Mouse (Mus musculus) left cerebral cortex, postnatal 4 days (tissue): ENCODE data around the gene Stxbp2. TPM values are rescaled to one million over a fixed set of nuclear protein-coding genes. Genes with fewer than 3 reads are reported as not detected.
"Not testable (repeated sequence)": the region's sequence is repeated elsewhere in the genome, so short reads cannot be mapped to it uniquely, and the experiment has no call there.

Source experiments
- DNase-seq: peaks from one replicate; pipeline ENCODE4 v3.0.0-alpha.2; 2022
- intact Hi-C: fragments of 180-260 bp; cut with DNase I; formaldehyde crosslinking; loops from one replicate; pipeline ENCODE4 v1.15.1; 2025
- total RNA-seq, 2 experiments: library from RNA; stranded (reverse); gene quantifications; 2 replicates each; pipeline ENCODE4 v1.2.3; 2021

The Stxbp2 gene
- total RNA-seq, result 10 to 100 TPM; 73.8 to 78.1 TPM

DNA sequence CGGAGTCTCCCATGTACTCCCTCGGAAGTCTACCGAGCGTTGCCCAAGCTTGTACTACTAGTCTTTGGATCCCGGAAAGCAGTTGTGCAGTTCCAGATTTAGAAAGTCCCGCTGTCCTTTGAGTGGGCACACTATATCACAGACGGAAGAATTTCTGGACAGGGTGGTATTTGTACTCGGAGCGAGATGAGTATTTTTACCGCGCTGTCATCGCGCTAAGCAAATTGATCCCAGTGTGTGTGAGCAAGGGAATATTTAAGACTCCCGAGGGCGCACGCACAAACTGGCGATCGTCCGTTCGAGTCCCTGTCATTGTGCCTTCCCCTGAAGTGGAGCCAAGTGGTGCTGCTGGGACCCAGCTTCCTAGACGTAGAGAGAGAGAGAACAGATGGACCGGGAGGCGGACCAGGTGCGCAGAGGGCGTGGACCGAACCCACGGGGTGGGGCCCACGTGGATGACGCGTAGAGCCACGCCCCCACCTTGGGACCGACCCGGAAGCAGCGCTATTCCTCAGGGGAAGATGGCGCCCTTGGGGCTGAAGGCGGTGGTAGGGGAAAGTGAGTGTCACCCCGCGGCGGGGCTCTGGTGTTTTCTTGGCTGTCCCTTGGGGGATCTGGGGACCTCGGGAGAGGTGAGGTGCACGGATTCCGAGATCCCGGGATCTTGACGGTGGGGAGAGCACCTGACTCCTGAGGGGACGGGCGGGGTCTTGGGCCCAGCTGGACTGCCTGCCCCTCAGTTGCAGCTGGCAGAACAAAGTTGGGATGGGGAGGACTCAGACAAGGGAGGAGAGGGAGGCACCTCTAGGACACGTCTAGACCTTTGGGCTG, at the start of gene Stxbp2:
Gene Stxbp2 (plus strand): TSS at position 309 of the 831 bp plus-strand sequence.
- intact Hi-C loops, result no loop called here
- DNase-seq, result peak; percentile 30

DNA sequence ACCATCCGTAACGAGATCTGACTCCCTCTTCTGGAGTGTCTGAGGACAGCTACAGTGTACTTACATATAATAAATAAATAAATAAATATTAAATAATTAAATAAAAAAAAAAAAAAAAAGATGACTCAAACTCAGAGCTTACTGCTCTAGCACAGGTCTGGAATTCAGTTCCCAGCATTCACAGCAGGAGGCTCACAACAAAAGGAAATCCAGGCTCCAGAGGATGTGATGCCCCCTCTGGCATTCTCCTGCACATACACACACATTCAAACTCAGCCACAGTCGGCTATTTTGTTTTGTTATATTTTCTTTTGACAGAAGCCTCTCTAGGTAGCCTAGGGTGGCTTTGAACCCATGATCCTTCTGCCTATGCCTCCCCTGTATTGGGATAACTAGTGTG, 48.8 kb upstream of the Stxbp2 start:
- intact Hi-C loops, DNase-seq: not testable (repeated sequence)

DNA sequence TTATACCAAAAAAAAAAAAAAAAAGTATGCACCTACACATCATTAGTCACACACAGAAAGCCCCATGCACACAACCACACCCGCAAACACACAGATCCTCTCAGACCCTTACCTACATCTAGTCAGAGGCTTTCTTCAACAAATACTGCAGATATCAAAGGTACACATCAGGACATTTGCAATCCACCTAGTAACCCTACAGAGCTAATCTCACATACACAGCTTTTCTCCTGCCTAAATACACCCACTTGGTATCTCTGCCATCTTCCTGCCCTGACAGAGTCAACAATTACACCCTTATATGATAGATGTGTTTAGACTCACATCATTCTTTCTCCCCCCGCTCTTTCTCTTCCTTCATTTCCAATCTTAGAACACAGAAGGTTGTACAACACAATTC, 44.3 kb upstream of the Stxbp2 start:
- intact Hi-C loops, result no loop called here
- no peak for DNase-seq

DNA sequence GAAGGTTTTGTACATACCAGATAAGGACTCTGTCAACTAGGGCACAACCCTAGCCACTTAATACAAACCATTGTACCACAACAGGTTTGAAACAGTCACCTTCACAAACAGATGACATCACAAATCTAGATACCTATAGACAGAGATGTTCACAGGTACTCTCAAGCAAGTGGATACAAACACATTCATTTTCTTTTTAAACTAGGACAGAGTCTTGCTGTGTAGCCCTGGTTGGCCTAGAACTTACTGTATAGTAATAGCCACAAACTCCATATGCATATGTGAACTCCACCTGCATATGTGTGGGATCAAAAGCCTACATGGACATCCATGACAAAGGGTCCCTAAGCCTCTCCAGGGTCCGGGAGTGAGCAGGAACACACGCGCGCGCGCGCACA, 43.8 kb upstream of the Stxbp2 start, which contains the start of gene Camsap3:
Gene Camsap3 (plus strand): TSS at position 301 of the 398 bp plus-strand sequence.
- intact Hi-C loops, result no loop called here
- no peak for DNase-seq

DNA sequence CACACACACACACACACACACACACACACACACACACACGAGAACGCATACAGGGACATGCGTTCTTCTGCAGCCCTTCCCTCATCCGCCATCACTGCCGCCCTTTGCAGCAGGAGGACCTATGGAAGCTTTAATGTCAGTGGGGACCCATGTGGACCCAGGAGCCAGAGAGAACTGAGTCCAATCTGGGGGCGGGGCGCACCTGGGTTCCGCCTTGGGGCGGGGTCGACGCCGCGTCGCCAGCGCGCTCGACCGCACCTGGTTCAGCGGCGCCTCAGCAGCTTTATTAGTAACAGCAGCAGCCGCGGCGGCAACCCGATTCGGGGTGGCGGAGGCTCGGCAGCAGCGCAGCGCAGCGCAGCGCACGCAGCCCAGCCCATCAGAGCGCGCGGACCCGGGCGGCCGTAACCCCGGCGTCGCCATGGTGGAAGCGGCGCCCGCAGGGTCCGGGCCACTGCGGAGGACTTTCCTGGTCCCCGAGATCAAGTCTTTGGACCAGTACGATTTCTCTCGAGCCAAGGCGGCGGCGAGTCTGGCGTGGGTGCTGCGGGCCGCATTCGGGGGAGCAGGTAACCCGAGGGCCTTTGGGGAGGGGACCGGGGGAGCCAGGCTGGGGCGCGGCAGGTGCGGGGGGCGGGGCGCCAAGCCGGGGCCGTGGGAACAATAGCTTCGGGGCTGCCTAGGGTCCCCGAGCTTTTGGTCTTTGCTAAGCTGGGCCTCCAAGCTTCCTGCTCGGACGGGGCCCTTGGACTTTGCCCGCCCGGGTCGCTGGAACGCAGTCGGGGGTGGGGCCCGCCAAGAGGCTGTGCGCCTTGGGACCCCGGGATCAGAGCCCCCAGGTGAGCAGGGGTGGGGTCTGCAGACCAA, 43.1 kb upstream of the Stxbp2 start:
- peak; percentile 69 for DNase-seq
- intact Hi-C loops, result no loop called here

DNA sequence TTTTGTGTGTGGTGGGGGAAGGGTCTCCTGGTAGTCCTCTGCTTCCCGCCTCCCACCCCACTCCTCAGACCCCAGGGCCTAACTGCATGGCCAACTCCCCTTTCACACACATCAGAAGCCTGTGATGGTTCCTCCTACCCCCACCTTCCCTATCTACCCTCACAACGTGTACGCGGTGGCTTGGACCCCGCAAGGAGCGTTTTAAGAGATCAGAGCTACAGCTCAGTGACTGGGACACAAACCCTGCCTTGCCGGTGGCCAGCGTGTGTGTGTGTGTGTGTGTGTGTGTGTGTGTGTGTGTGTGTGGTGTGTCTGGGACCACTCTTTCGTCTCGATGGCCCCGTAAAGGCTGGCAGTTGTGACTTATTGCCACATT, 42.5 kb upstream of the Stxbp2 start:
- DNase-seq, result no peak
- intact Hi-C loops, result no loop called here

DNA sequence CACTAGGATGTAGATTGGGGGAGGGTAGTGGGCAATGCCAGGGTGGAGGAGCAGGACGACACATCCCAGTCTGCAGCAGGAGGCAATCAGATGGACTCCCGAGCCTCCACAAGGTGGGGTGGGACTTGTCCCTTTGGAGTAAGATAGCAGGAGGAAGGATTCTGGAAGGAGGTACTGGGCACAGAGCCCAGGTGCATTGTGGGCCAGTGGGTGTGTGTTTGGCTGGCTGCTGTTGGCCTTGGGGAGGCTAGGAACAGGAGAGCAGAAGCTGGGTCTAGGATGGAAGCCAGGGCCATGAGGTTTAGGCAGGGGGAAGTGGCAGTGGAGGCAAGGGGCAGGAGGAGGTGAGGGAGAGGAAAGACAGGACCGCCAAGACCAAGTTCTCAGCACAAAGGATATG, 37.3 kb upstream of the Stxbp2 start:
- DNase-seq, result peak; percentile 52
- intact Hi-C loops, result no loop called here

DNA sequence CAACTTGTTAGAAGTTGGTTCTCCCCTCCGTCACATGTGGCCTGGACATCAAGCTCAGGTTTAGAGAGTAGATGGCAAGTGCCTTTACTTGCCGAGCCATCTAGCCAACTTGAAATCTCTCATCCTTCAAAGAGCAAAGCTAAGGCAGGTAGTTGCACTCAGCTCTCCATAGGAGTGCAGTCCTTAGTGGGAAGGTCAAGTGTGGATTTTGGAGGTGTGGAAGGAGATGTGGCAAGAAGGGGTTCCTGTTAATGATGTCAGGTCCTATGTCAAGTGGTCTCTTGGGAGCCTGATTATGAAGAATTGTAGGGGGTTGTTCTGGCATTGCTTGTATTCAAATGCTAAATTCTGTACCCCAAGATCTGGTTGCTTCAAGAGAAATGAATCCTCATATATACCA, 36.3 kb upstream of the Stxbp2 start:
- intact Hi-C loops, result no loop called here
- DNase-seq, result no peak

DNA sequence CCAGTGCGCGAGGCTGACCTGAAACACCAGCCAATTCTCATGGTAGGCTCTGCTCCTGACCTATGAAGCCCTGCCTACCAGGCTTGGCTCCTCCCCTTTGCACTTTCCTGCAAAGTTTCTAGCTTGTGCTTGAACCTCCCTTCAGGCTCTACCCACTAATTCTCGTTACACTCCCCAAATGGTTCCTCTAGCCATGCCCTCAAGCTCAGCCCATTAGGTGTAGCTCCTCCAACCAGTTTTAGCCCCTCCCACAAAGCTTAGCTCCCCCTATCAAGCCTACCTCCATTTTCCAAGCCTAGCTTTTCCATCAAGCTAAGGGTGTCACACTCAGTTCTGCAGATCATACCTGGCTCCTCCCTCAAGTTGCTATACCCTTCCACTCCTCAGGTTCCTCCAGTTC, 32.7 kb upstream of the Stxbp2 start:
- no peak for DNase-seq
- intact Hi-C loops, result no loop called here

DNA sequence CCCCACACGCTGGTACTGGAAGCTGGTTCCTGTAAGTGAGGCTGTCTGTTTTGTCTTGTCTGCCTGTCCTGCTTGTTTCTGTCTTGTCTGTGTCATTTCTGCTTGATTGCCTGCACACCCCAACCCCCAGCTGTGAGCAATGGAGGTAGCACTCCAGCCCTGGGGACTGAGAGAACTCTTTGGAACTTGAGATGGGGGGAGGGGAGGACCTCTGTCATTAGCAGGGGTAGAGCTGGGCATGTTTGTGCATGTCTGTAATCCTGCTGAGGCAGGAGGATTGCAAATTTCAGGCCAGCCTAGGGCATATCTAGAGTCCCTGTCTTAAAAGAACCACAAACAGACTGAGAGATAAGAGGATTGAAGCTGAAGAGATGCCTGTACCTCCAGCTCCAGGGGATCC, 31.5 kb upstream of the Stxbp2 start:
- DNase-seq, result no peak
- intact Hi-C loops, result no loop called here

DNA sequence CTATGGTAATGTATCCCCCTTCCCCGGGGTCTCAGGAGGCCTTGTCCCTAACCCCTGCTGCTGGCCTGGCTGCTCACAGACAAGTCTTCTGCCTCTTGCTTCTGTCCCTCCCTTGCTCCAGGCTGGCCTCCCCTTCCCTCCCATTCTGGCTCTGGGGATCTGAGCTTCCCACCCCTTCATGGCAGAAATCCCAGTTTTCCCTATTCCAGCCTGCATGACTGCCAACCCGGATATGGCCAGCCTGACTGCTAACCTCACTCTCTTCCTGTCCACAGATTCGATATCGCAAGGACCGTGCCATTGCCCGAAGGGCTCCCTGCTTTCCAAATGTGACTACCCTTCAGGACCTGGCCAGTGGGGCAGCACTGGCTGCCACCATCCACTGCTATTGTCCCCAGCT, 30.4 kb upstream of the Stxbp2 start:
- intact Hi-C loops, result no loop called here
- no peak for DNase-seq

DNA sequence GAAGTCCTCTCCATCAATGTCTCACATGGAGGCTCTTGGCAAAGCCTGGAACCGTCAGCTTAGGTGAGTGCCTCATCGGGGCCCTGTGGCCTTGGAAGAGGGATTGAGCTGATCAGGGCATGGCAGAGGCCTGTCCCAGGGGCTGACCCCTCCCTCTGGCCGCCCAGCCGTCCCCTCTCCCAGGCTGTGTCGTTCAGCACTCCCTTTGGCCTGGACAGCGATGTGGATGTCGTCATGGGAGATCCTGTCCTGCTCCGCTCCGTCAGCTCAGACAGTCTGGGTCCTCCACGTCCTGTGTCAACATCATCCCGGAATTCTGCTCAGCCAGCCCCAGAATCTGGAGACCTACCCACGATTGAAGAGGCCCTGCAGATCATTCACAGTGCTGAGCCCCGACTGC, 27.3 kb upstream of the Stxbp2 start:
- DNase-seq, result no peak
- intact Hi-C loops, result no loop called here

DNA sequence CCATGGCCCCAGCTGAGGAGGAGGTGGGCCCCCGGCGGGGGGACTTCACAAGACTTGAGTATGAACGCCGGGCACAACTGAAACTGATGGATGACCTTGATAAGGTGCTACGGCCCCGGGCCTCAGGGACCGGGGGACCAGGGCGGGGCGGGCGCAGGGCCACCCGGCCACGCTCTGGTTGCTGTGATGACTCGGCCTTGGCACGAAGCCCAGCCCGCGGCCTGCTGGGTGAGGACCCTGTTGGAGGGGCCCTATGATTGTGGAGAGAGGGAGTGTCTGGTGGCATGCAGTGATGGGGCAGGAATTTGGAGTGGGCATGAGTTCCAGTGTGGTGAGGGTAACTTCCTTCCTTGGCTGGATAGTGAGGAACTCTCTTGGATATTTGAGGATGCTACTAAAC, 24.2 kb upstream of the Stxbp2 start:
- intact Hi-C loops, result no loop called here
- DNase-seq, result no peak

DNA sequence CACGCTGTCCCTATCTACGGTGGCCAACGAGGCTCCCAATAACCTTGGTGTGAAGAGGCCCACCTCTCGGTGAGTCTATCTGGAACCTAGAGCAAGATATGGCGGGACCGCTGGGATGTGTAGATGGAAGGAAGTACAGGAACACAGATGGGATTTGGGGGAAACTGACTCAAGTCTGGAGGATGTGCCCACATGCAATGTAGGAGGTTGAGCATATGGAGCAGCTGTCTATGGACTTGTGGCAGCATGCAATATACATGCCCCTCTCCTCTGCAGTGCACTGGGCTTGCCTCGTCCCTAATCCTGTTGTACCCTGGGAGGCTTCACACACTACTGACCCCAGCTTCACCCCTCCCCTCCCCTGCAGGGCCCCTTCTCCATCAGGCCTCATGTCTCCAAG, 22.9 kb upstream of the Stxbp2 start:
- intact Hi-C loops, result no loop called here
- no peak for DNase-seq

DNA sequence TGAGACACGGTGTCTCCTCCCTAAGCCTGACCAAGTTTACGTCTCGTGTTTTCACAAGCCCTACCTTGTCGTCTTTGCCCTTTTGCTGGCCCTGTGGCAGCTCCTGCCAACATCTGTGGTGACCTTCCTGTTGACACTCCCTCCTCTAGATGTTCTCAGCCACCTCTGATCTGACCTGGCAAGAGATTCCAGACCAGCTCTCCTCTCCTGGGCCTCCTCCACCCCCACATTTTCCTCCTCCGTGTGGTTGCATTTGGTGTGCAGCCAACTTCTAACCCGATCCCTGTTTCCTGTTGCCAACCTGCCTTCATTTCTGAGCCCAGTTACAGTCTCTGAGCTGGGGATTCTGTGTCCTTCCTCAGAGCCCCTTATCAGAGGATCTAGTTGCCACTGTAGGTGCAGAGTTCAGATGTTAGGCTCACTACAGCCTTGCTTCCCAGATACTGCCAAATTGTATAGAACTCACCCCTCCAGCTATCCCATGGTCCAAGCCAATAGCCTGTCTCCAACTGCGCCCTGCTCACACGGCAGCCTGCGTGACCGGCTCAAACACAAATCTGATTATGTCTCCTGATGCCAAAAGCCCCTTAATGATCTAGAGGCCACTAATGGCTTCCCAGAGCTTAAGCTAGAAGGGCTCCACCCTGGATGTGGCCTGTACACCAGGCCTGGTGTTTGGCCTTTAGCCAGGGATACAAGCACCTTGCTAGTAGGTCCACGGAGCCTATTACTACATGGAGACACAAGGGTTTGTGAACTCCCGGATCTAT, 21.5 kb upstream of the Stxbp2 start:
- intact Hi-C loops, result no loop called here
- DNase-seq, result no peak

DNA sequence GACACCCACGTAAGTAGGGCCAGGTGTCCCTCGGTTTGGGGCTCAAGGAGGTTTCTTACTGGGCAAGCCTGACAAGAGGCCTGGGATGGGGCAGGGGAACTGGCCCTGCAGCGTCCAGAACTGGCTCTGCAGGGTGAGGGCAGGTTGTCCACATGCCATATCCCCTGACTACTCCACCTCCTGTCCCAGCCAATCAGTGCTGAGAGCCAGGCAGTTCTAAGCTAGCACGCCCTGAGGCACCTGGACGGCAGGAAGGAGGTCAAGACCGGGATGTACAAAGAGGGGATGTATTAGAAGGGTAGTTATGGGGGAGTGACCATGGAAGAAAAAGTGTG, 21.0 kb upstream of the Stxbp2 start:
- intact Hi-C loops, result no loop called here
- DNase-seq, result no peak

DNA sequence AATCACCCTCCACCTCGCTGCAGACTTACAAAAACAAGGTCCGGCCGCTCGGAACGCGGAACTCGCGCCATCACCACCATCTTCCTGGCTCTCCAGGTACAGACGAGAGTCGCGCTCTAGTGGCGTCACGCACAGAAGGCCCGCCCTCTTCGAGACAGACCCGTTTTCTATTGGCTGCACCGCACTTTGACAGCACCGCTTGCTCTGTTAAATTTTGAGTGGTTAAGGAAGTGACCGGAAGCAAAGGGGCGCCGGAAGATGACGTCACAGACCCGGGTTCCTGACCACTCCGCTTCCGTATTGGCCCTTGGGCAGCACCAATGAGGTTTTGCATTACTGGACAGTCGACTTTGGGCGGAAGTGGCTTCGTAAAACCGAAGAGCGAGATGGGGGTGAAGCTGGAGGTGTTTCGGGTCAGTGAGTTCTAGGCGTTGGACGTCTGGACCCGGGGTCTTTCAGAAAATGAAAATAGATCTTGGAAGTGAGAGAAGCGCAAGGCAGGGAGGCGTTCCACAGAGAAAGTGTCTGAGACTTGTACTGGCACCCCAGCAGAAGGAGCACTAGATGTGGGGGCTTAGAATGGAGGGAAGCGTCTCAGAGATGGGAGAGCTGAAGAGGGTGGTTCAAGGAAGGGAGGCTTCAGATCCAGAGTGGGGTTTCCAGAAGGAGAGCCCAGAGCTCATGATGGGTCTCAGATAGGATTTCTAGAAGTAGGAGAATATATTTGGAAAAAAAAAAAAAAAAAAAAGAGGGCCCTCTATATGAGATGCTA, 9.4 kb upstream of the Stxbp2 start, which contains the start of the genes Xab2 and Pet100:
Gene Xab2 (minus strand): TSS at position 118 of the 772 bp plus-strand sequence.
Gene Pet100 (plus strand): TSS at position 350 of the 772 bp plus-strand sequence.
- intact Hi-C loops, result no loop called here
- peak; percentile 98 for DNase-seq

DNA sequence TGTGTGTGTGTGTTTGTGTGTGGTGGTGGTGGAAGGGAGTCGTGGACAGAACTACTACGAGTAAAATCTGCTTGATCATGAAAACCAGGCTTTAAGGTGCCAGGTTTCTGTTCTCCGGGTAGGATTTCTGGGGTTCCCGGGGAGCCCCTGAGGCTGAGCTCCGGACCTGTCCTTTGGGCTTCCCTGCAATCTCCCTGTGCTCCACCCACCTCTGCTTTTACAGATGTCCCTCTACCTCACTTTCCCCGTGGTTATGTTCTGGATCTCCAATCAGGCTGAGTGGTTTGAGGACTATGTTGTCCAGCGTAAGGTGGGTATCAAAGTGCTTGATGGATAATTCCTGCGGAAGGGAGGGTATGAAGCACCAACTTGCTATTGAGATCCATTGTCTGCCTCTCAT, 8.6 kb upstream of the Stxbp2 start:
- intact Hi-C loops, result no loop called here

DNA sequence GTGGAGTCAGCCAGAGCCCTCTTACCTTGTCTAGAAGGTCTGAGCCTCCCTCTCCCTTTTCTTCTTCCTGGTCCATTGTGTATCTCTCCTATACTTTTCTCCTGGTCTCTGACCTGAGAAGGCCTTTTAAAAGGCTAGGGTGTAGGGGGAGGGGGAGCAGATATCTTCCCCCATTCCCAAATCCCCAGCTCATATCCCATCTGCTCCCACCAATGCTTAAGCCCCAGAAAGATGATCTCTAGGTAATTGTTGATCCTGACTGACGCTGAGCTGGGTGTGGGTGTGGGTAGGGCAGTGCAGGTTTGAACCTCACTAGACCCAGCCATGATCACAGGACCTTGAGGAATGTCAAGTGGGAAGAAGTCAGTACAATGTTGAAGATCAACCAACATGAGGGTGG, 5.3 kb upstream of the Stxbp2 start, which contains the start of gene Pcp2:
Gene Pcp2 (minus strand): TSS at position 101 of the 400 bp plus-strand sequence.
- no peak for DNase-seq
- intact Hi-C loops, result loop anchor here (5.0 kb wide), 1 partner anchor 52 kb away; the partner anchor contains the start of gene Trappc5

More for the DNA sequence above, 8.6 kb upstream of the Stxbp2 start:
- no peak for DNase-seq

DNA sequence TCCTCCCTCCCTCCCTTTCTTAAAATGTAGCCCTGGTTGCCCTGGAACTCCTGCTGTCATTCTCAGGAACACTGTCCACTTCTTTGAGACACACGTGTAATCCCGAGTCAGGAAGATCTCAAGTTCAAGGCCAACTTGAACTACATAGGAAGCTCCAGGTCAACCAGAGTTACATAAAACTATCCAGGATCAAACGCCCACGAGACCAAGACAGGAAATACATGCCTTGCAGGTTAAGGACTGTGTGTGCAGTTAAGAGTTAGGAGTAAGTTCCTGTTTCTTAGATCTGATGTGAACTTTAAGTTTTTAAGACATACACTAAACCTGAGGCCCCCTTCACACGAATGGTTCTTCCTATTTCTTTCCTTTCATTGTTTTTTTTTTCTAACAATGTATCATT, 3.8 kb upstream of the Stxbp2 start:
- intact Hi-C loops, result loop anchor here (5.0 kb wide), 1 partner anchor 50 kb away; the partner anchor contains the start of gene Trappc5
- DNase-seq, result no peak
